Comparison of ENCODE assay signal across 9 mouse cellular contexts in the genomic region with DNA sequence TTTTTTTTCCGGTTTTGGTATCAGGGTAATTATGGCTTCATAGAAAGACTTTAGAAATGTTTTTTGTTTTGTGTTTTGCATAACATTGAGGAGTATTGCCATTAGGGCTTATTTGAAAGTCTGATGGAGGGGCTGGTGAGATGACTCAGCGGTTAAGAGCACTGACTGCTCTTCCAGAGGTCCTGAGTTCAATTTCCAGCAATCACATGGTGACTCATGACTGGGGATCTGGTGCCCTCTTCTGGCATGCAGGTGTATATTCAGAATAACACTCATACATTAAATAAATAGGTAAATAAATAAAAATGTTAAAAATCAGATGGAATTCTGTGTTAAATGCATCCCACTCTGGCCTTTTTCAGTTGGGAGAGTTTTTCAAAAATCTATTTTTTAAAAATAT. TPM values are rescaled to one million over a fixed set of nuclear protein-coding genes. Genes with fewer than 3 reads are reported as not detected.
A peak's percentile ranks its signal among the peaks of the same experiment; 100 is the strongest.
DNase-seq lines count a peak whose midpoint lies in the region; ATAC-seq lines count a peak whose summit lies in the region.
"Had no signal": no experiment of that assay in that cellular context is flagged by ENCODE, and none has a peak within 500 bp of the region (broad histone marks: within the 10 kb centered on the region; RNA-seq: fewer than 3 reads in every experiment).

No protein-coding gene starts in this region.

- no peaks in the 10 kb centered on the region for H3K4me1 ChIP-seq in limb, embryonic 11.5 days (ENCODE audit: control insufficient read depth, insufficient read depth, low read length)
- peaks cover 5% of the 10 kb centered on the region; the same call in 1 of the 2 replicates for H3K4me1 ChIP-seq in limb, embryonic 10.5 days
- no peaks in the 10 kb centered on the region for H3K4me1 ChIP-seq in hindbrain, embryonic 14.5 days (replicated peaks; ENCODE audit: control insufficient read depth, insufficient read depth, low read length)

- no peak for ATAC-seq in limb, embryonic 11.5 days (ENCODE audit: insufficient number of reproducible peaks, low FRiP score, low TSS enrichment, low read depth)
- ATAC-seq in megakaryocyte progenitor cell, adult 5-6 weeks (replicated peaks; ENCODE audit: poor library complexity), result peak; percentile 61; the same call in 1 of the 2 replicates
- no peak for ATAC-seq in hindbrain, embryonic 14.5 days (ENCODE audit: low FRiP score)
- ATAC-seq: forebrain, embryonic 14.5 days had no signal

- no peak overlapping the region for H3K4me2 ChIP-seq in limb, embryonic 11.5 days (ENCODE audit: low read depth, severe bottlenecking)
- no peak overlapping the region for H3K4me2 ChIP-seq in hindbrain, embryonic 14.5 days (replicated peaks)

- no peak overlapping the region for H3K27ac ChIP-seq in limb, embryonic 11.5 days (replicated peaks; ENCODE audit: low read depth, low read length)
- no peak overlapping the region for H3K27ac ChIP-seq in limb, embryonic 10.5 days
- no peak overlapping the region for H3K27ac ChIP-seq in hindbrain, embryonic 14.5 days

- H3K9me3 ChIP-seq in limb, embryonic 11.5 days (ENCODE audit: control insufficient read depth, low read length), result no peaks in the 10 kb centered on the region
- H3K9me3 ChIP-seq in limb, embryonic 10.5 days (replicated peaks), result no peaks in the 10 kb centered on the region
- H3K9me3 ChIP-seq in hindbrain, embryonic 14.5 days (ENCODE audit: control insufficient read depth, low read length), result no peaks in the 10 kb centered on the region

- no peaks in the 10 kb centered on the region for H3K36me3 ChIP-seq in limb, embryonic 11.5 days (ENCODE audit: control insufficient read depth, insufficient read depth, low read length)
- no peaks in the 10 kb centered on the region for H3K36me3 ChIP-seq in limb, embryonic 10.5 days
- H3K36me3 ChIP-seq in hindbrain, embryonic 14.5 days (replicated peaks; ENCODE audit: control insufficient read depth, insufficient read depth), result no peaks in the 10 kb centered on the region

- peak; percentile 24 to 67 for DNase-seq in adrenal gland, adult (ENCODE audit: inconsistent age in 2 of 2, low spot score in 1 of 2)
- no peak for DNase-seq in adrenal gland, postnatal 4 days (ENCODE audit: low spot score in 2 of 2)
- DNase-seq in limb, embryonic 11.5 days (ENCODE audit: low spot score), result peak; percentile 23
- DNase-seq in limb, embryonic 10.5 days (ENCODE audit: low spot score), result no peak
- DNase-seq in adrenal gland, postnatal 36 days, result peak; percentile 35 to 62
- DNase-seq in left cerebral cortex, postnatal 36 days (ENCODE audit: low spot score in 2 of 2), result no peak
- no peak for DNase-seq in hindbrain, embryonic 14.5 days (ENCODE audit: low spot score)

- no peak overlapping the region for H3K4me3 ChIP-seq in limb, embryonic 11.5 days (ENCODE audit: low read depth, low read length)
- no peak overlapping the region for H3K4me3 ChIP-seq in limb, embryonic 10.5 days
- no peak overlapping the region for H3K4me3 ChIP-seq in hindbrain, embryonic 14.5 days (replicated peaks; ENCODE audit: low read length)

- 54% methylated on average over 2 of the region's 2 CpGs for WGBS in limb, embryonic 11.5 days
- WGBS in limb, embryonic 10.5 days, result 56% methylated on average over 2 of the region's 2 CpGs
- 62% methylated on average over 2 of the region's 2 CpGs for WGBS in hindbrain, embryonic 14.5 days

- intact Hi-C loops in left cerebral cortex, postnatal 36 days (cut with DNase I), result no loop called here

- no peaks in the 10 kb centered on the region for H3K27me3 ChIP-seq in limb, embryonic 11.5 days (ENCODE audit: control insufficient read depth, insufficient read depth, low read length)
- peaks cover 86% of the 10 kb centered on the region for H3K27me3 ChIP-seq in limb, embryonic 10.5 days (ENCODE audit: low read depth, poor library complexity, severe bottlenecking)
- peaks cover 65% of the 10 kb centered on the region for H3K27me3 ChIP-seq in hindbrain, embryonic 14.5 days (ENCODE audit: control insufficient read depth, insufficient read depth, low read length)

- H3K9ac ChIP-seq in limb, embryonic 11.5 days (ENCODE audit: low read length), result no peak overlapping the region
- H3K9ac ChIP-seq in hindbrain, embryonic 14.5 days, result no peak overlapping the region

RNA-seq across cellular contexts. Expression of a gene that starts 9.3 kb away (rescaled TPM):
- total RNA-seq in adrenal gland, postnatal 4 days (2021), result 10 to 100 TPM; 71.6 to 75.2 TPM
- polyA plus RNA-seq in limb, embryonic 11.5 days (2014; fragmentation: Nextera tagmentation; extraction: Ambion mirVana), result 41.5 and 44.5 TPM in 2 replicates
- 38.3 and 43.3 TPM in 2 replicates for polyA plus RNA-seq in limb, embryonic 10.5 days (2016; fragmentation: Nextera tagmentation; extraction: Ambion mirVana)
- 10 to 100 TPM; 65.5 to 67.6 TPM for total RNA-seq in adrenal gland, postnatal 36 days (2021)
- total RNA-seq in megakaryocyte progenitor cell, adult 5-6 weeks (2015), result 64.0 and 67.2 TPM in 2 replicates
- total RNA-seq in megakaryocyte progenitor cell, adult 5-6 weeks (2017), result 102 and 112 TPM in 2 replicates
- total RNA-seq in left cerebral cortex, postnatal 36 days (2021), result 10 to 100 TPM; 43.0 to 51.6 TPM
- 28.8 and 32.2 TPM in 2 replicates for polyA plus RNA-seq in hindbrain, embryonic 14.5 days (2014; fragmentation: Nextera tagmentation; extraction: Ambion mirVana)

Comparison
In these comparisons a context has a peak if more than half of its experiments do, and no peak if none do; other contexts are left out.
1. DNase-seq: peak in adrenal gland, adult (2 of 2), limb, embryonic 11.5 days (single experiment) and adrenal gland, postnatal 36 days (2 of 2); none in adrenal gland, postnatal 4 days (0 of 2), limb, embryonic 10.5 days (single experiment), left cerebral cortex, postnatal 36 days (0 of 2) and hindbrain, embryonic 14.5 days (single experiment).